Mouse (Mus musculus) limb, embryonic 11.5 days (tissue): ENCODE results near the gene Actn4. TPM values are rescaled to one million over a fixed set of nuclear protein-coding genes. Genes with fewer than 3 reads are reported as not detected.
"Not testable (repeated sequence)": the region's sequence is repeated elsewhere in the genome, so short reads cannot be mapped to it uniquely, and the experiment has no call there.

Experiments used
- ATAC-seq: fragments of 200-750 bp; cut with Nextera tagmentation; 2 replicates; pipeline ENCODE4 v1.8.0; 2017; ENCODE audit warnings: low read depth; ENCODE audit not compliant: insufficient number of reproducible peaks, low FRiP score, low TSS enrichment
- DNase-seq: peaks from one replicate; pipeline ENCODE4 v3.0.0-alpha.2; 2015; ENCODE audit warnings: low spot score
- H3K27ac ChIP-seq: fragments of 300-500 bp; sonication (generic); replicated peaks from 2 replicates; pipeline ENCODE4 v1.5.1; 2014; ENCODE audit warnings: low read depth, mild to moderate bottlenecking, low read length
- H3K27me3 ChIP-seq: fragments of 300-500 bp; sonication (generic); 2 replicates; pipeline ENCODE4 v1.6.1; 2014; ENCODE audit warnings: mild to moderate bottlenecking, low read length, mixed read lengths; ENCODE audit not compliant: control insufficient read depth, insufficient read depth
- H3K36me3 ChIP-seq: fragments of 300-500 bp; sonication (generic); 2 replicates; pipeline ENCODE4 v1.6.1; 2014; ENCODE audit warnings: mild to moderate bottlenecking, low read length, moderate library complexity, mixed read lengths; ENCODE audit not compliant: control insufficient read depth, insufficient read depth
- H3K4me1 ChIP-seq: fragments of 300-500 bp; sonication (generic); 2 replicates; pipeline ENCODE4 v1.6.1; 2014; ENCODE audit warnings: low read length, mixed read lengths; ENCODE audit not compliant: control insufficient read depth, insufficient read depth
- H3K4me2 ChIP-seq: fragments of 300-500 bp; sonication (generic); 2 replicates; pipeline ENCODE4 v1.6.1; 2014; ENCODE audit warnings: low read depth, mild to moderate bottlenecking, moderate library complexity; ENCODE audit not compliant: severe bottlenecking
- H3K4me3 ChIP-seq: fragments of 300-500 bp; sonication (generic); 2 replicates; pipeline ENCODE4 v1.5.1; 2014; ENCODE audit warnings: low read depth, low read length
- H3K9ac ChIP-seq: fragments of 300-500 bp; sonication (generic); 2 replicates; pipeline ENCODE4 v1.6.1; 2014; ENCODE audit warnings: mild to moderate bottlenecking, low read length
- H3K9me3 ChIP-seq: fragments of 300-500 bp; sonication (generic); 2 replicates; pipeline ENCODE4 v1.6.1; 2016; ENCODE audit warnings: low read length; ENCODE audit not compliant: control insufficient read depth
- WGBS: fragments of 180-500 bp; shearing (Covaris S2); extraction: QIAGEN DNeasy Blood & Tissue Kit; methylation state at CpG from one replicate; pipeline ENCODE4 v1.1.7; 2014; 5-methylcytosine and 5-hydroxymethylcytosine counted together
- polyA plus RNA-seq: library from polyadenylated mRNA; unstranded; fragments of >200 nt; fragmentation: Nextera tagmentation; extraction: Ambion mirVana; gene quantifications from 2 replicates; pipeline ENCODE4 v1.2.1, GENCODE M21; 2014

Actn4 gene
- polyA plus RNA-seq, 1 experiment from 2014 or later, result 208 TPM

DNA sequence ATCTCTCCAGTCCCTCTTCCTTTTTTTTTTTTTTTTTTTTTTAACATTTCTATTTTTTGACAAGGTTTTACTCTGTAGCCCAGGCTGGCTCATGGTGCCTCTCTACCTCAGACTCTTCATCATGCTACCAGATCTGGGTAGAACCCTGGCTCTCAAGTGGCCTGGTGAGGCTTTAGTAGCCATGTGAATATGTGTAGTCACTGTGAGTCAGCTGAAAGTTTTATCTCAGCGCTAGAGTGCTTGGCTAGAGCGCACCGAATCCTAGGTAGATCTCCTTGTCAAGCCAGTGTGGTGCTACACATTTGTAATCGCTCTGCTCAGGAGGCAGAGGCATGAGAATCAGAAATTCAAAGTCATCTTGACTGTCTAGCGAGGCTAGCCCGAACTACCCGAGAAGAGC is 85.0 kb downstream of the Actn4 start:
- no peak overlapping the region for H3K4me2 ChIP-seq
- H3K9ac ChIP-seq, result no peak overlapping the region
- WGBS, result 85% methylated on average over 7 of the region's 7 CpGs
- H3K9me3 ChIP-seq, result no peaks in the 10 kb centered on the region
- no peaks in the 10 kb centered on the region for H3K4me1 ChIP-seq
- H3K27ac ChIP-seq, result no peak overlapping the region
- no peaks in the 10 kb centered on the region for H3K36me3 ChIP-seq
- no peak for ATAC-seq
- H3K27me3 ChIP-seq, result no peaks in the 10 kb centered on the region
- no peak overlapping the region for H3K4me3 ChIP-seq
- DNase-seq, result no peak

DNA sequence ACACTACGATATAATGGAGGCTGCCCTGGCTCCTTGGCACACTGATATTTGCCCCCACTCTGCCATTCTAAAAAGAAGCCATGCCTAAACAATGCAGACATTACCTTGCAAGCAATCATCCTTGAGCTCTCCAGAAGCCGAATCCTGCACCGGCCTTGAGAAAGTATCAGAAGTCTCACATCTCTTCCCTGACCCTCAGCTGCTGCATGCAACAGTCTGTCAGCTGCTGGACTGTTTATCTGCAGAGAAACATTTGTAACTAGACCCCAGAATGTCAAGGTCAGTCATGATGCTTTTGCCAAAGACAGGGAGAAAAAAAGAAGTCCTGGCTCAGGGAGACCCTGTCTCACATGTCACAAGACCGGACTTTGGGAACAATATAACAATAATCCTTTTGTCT is 86.0 kb downstream of the Actn4 start:
- Histone ChIP-seq H3K36me3 (no peaks in the 10 kb centered on the region), H3K9me3 (no peaks in the 10 kb centered on the region), H3K4me2 (no peak overlapping the region), H3K9ac (no peak overlapping the region), H3K27me3 (no peaks in the 10 kb centered on the region), H3K4me1 (no peaks in the 10 kb centered on the region), H3K4me3 (no peak overlapping the region), H3K27ac (no peak overlapping the region)
- DNase-seq (no peak), ATAC-seq (no peak)
- WGBS, result 89% methylated on average over 4 of the region's 4 CpGs

DNA sequence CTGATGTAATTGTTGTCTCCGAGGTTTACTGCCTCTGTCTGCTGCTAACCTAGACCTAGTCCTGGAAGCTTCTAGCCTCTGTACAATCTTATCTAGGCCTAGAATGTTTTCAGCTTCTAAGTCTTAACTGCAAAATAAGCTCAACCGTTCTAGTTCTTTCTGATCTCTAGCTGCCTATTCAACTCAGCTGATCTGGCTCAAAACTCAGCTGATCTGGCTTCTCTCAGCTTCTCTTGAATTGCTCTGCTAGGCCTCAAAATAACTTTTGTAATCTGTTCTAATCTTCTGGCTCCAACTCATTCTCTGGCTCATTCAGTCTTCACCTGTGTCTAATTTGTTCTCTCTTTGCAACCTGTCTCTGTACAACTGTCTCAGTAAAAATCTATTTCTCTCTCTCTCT is 87.6 kb downstream of the Actn4 start:
- no peak overlapping the region for H3K4me2 ChIP-seq
- H3K36me3 ChIP-seq, result no peaks in the 10 kb centered on the region
- 57% methylated on average over 2 of the region's 2 CpGs for WGBS
- ATAC-seq (no peak), DNase-seq (no peak)
- no peak overlapping the region for H3K4me3 ChIP-seq
- H3K9ac ChIP-seq, result no peak overlapping the region
- no peak overlapping the region for H3K27ac ChIP-seq
- no peaks in the 10 kb centered on the region for H3K9me3 ChIP-seq
- no peaks in the 10 kb centered on the region for H3K27me3 ChIP-seq
- no peaks in the 10 kb centered on the region for H3K4me1 ChIP-seq

DNA sequence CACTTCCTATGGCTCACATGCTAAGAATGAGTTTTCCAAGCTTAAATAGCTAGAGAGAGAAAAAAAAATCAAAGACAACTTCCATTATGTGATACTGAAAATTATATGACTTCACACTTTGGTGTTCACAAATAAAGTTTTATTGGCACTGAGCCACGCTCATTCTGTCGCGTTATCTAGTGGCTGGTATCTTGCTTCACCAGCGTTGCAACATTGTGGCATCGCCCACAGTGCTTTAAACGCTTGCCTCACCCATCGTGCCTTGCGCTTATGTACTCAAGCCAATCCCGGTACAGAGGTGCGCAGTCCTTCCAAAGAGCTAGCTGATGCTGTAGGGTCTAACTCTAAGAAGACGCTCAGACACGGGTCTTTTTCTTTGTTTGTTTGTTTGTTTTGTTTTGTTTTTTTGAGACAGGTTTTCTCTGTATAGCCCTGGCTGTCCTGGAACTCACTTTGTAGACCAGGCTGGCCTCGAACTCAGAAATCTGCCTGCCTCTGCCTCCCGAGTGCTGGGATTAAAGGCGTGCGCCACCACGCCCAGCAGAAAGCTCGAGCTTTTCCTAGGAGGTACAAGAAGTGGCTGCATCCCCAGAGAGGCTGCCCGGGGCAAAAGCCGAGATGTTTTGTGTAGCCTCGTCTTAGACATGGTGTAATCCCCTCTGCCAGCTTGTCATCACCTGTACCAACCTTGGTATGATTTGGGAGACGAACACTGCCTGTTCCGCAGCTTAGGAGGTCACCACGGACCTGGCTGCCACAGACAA is 91.1 kb downstream of the Actn4 start:
- 91% methylated on average over 24 of the region's 24 CpGs for WGBS

DNA sequence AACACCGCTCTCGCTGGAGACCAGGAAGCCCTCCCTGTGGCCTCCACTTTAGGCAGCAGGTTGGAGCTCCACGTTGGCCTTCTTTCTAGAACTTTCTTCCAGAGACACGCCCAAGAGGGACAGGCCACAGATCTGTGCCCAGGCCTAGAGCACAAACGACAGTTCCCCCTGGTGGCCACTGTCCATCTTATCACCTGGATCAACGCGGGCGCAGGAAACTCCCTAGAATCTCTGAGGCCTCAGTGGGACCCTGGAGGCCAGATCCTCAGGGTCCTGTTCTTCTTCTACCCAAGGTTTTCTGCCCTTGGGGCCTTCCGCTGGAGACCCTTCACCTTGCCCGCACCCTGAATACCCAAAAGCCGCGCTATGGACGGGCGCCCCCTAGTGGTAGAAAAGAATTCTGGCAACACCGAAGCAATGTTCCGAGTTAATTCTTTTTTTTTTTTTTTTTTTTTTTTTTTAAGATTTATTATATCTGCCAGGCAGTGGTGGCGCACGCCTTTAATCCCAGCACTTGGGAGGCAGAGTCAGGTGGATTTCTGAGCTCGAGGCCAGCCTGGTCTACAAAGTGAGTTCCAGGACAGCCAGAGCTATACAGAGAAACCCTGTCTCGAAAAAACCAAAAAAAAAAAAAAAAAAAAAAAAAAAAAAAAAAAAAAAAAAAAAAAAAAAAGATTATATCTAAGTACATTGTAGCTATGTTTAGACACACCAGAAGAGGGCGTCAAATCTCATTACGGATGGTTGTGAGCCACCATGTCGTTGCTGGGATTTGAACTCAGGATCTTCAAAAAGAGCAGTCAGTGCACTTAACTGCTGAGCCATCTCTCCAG is 94.4 kb downstream of the Actn4 start:
- H3K9ac ChIP-seq, H3K4me3 ChIP-seq, H3K4me1 ChIP-seq, H3K4me2 ChIP-seq, ATAC-seq, H3K36me3 ChIP-seq, H3K9me3 ChIP-seq, H3K27me3 ChIP-seq, H3K27ac ChIP-seq: not testable (repeated sequence)
- DNase-seq, result peak; percentile 81
- WGBS, result 30% methylated on average over 23 of the region's 23 CpGs

More for the DNA sequence above, 91.1 kb downstream of the Actn4 start:
- Histone ChIP-seq H3K27ac (no peak overlapping the region), H3K36me3 (no peaks in the 10 kb centered on the region), H3K4me1 (0 out of 2 replicates have a peak, but pooled peaks cover 3% of the 10 kb centered on the region), H3K9me3 (no peaks in the 10 kb centered on the region), H3K9ac (no peak overlapping the region), H3K4me2 (no peak overlapping the region), H3K27me3 (no peaks in the 10 kb centered on the region), H3K4me3 (no peak overlapping the region)
- DNase-seq (no peak), ATAC-seq (no peak)

DNA sequence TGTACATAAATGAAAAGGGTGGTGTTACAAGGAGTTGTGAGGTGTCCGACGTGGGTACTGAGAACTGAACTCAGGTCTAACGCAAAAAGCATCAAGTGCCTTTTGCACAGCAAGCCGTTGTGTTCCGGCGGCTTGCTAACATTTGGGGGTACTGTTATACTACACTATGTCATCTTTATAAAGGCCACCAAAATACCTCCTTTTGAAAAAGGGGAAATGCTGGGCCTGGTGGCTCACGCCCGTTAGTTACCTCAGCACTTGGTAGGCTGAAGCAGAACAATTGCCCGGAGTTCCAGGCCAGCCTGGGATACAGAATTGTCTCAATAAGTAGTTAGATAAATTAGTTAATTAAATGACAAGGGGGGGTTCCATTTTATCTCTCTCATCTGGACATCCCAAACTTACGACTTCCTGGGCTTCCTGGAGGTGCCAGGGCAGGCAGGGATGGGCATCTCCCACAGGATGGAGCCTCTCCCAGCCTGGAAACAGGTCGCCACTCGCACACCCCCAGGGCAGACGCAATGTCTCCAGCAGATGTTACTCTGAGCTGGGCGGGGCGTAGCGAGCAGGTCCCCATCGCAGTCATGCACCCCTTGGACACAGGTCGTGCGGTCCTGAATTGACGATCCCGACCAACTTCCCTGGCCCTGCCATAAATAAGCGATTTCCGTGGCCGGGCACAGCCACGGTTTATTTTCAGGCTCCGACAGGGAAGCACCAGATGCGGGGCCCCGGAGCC is 95.2 kb downstream of the Actn4 start:
- ATAC-seq, result 0 out of 2 replicates have a peak, but pooled peaks have one; percentile 36
- no peak overlapping the region for H3K4me3 ChIP-seq
- no peaks in the 10 kb centered on the region for H3K27me3 ChIP-seq
- no peak overlapping the region for H3K4me2 ChIP-seq
- H3K4me1 ChIP-seq, result 0 out of 2 replicates have a peak, but pooled peaks cover 3% of the 10 kb centered on the region
- peak; percentile 32 for DNase-seq
- no peaks in the 10 kb centered on the region for H3K36me3 ChIP-seq
- 91% methylated on average over 28 of the region's 28 CpGs for WGBS
- no peak overlapping the region for H3K9ac ChIP-seq
- no peak overlapping the region for H3K27ac ChIP-seq
- no peaks in the 10 kb centered on the region for H3K9me3 ChIP-seq

DNA sequence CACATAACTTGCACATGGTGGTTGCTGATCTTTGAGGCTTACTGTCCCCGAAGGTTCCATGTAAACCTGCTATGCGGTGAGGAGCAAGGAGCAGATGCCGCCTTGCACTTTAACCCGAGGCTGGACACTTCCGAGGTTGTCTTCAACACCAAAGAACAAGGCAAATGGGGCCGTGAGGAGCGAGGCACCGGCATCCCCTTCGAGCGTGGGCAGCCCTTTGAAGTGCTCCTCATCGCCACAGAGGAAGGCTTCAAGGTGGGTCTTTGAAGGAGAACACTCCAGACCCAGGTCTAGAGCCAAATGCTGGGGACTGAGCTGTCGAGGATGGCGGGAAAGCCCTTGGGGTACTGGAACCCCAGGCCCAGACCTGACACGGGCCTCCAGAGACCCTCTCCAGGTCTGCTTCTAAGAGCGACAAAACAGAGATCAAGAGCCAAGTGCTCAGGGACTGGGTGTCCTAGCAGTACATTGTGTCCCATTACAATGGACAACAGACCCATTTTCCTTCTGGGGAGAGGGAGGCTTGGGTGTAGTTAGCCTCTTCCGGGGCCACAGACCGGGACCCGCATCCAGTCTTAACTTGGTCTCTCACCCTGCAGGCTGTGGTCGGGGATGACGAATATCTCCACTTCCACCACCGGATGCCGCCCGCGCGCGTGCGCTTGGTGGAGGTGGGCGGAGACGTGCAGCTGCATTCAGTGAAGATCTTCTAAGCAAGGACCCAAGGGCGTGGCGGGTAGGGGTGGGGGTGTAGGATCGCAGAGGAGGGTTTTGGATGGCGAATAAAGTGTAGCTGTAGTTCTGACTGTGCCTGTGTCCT is 96.4 kb downstream of the Actn4 start:
- WGBS, result 36% methylated on average over 33 of the region's 33 CpGs
- Histone ChIP-seq H3K4me2 (peak overlapping the region; percentile 39), H3K4me3 (no peak overlapping the region), H3K27ac (no peak overlapping the region), H3K9ac (peak overlapping the region; percentile 32; the same call in 1 of the 2 replicates), H3K36me3 (no peaks in the 10 kb centered on the region), H3K27me3 (no peaks in the 10 kb centered on the region), H3K4me1 (0 out of 2 replicates have a peak, but pooled peaks cover 3% of the 10 kb centered on the region), H3K9me3 (0 out of 2 replicates have a peak, but pooled peaks cover 2% of the 10 kb centered on the region)
- ATAC-seq, result no peak
- DNase-seq, result peak; percentile 74
